Mouse (Mus musculus) cerebellum, adult 11 months (tissue): ENCODE data around the gene Cnot1.

Experiments used
- DNase-seq: peaks from one replicate; pipeline ENCODE4 v3.0.0; 2022

The Cnot1 gene

DNA sequence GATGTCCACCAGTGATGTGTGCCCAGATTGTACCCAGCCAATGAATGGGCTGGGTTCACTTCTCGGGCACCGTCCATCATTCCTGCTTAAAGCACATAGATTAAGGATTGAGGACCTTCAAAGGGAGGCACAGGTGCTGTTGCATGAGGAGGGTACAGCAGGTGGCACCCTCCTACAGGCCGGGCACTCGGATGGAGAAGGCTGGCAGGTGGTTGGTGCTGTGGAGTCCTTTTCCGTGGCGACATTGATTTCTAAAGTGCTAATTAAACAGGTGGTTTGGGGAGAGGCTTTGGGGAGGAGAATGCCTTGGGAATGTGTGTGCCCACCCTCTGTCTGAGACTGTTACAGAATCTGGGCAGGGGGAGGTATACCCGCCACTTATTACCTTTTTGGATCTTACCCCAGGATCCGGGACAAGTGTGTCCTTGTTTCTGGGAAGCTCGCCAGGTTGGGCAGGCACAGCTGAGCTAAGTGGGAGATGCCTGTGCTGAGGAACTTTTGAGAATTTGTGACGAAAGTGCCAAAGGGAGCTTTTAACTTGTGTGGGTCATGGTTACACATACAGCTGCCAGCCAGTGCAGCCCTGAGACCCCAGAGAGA, 119.1 kb downstream of the Cnot1 start:
- DNase-seq, result no peak

- no peak for DNase-seq
These were observed 129.1 kb downstream of the Cnot1 start for GRCm38 (mm10) chr8:95678024-95678611.

DNA sequence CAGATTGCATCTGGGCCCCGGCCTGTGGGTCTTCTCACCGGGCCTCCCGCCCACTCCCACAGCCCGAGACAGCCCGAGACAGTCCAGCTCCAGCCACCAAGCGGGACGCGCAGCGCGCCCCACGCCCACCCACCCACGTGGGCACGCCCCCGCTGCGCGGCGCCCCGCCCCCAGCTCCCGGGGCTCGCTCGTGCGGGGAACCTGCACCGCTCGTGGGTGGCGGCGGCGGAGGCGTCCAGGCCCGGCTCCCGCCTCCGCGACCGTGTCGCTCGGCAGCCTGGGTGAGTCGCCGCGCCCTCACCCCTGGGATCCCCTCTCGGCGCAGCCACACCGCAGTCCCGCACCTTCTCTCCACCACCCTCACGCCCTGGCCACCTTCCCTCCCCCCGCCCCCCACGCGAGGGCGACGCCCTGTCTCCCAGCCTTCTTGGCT, 129.7 kb downstream of the Cnot1 start:
- no peak for DNase-seq

DNA sequence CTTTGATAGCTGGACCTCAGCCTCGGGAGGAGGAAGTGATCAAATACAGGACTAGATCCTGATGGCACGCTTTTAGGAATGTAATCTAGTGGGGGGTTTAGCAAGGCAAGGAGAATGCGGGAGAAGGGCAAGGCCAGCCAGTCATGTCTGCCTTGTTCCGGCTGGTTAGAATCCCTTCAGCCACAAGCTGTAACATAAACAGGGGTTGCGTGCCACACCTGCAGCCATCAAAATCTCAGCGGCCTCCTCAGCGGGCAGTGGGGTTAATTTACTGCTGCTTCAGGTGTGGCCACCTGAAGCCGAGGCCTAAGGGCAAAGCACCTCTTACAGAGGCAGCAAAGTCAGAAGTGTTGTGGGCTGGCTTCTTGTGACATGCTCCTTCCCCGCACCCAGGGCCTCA, 130.6 kb downstream of the Cnot1 start, which contains the start of gene Ndrg4:
Gene Ndrg4, plus strand, starts transcription at position 350 of the 400 bp plus-strand sequence.
- DNase-seq, result no peak

DNA sequence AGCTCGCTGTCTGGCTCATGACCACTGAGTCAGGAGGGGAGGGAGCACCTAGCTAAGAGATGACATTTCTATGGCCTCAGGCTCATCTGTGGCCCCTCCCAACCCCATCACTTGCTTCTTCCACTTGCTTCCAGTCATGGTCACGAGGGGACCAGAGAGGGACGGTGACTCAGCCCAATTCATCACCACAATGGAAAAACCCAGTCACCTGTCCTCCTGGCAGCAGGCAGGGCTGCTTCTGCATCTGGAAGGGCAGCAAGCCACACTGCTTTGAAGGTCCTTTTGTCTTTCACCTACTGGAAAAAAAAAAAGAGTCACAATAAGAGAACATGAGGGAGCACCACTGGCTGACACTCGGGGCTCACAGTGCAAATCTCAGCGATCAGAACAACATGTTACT, 134.5 kb downstream of the Cnot1 start:
- DNase-seq, result no peak

DNA sequence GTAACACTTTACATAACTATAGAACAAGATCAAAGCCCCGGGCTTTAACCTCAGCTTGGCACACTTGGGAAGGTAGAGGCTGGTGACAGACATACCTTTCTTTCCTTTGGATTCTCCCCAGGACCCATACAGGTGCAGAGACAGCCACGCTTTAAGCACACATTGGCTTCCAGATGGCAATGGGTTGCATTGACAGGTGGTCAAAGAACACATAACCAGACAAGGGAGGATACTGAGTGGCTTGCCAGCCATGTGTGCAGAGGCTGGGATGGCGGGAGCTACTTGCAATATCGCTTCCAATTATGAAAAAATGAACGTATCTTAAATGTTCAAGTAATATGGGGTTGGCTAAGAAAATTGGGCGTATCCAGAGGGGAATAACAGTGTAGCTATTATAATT, 135.4 kb downstream of the Cnot1 start:
- no peak for DNase-seq

- DNase-seq, result no peak
These were observed 137.3 kb downstream of the Cnot1 start for GRCm38 (mm10) chr8:95669967-95670366.
